Mouse (Mus musculus) bone marrow macrophage, adult 2 months (primary cell): ENCODE data around the gene Rnf144b. TPM values are rescaled to one million over a fixed set of nuclear protein-coding genes. Genes with fewer than 3 reads are reported as not detected.
A peak's percentile ranks its signal among the peaks of the same experiment; 100 is the strongest.

ENCODE experiments used
- H3K27ac ChIP-seq: 2 replicates; pipeline ENCODE4 v1.5.1; 2012; ENCODE audit warnings: low read depth, low read length; ENCODE audit not compliant: insufficient read depth
- H3K4me1 ChIP-seq: 2 replicates; pipeline ENCODE4 v1.6.1; 2012; ENCODE audit warnings: low read length; ENCODE audit not compliant: control insufficient read depth, insufficient read depth
- H3K4me3 ChIP-seq: 2 replicates; pipeline ENCODE4 v1.5.1; 2012; ENCODE audit warnings: mild to moderate bottlenecking, low read length, moderate library complexity; ENCODE audit not compliant: insufficient read depth
- CTCF ChIP-seq: IDR thresholded peaks from 2 replicates; pipeline ENCODE4 v1.5.1; 2012; ENCODE audit warnings: low read depth, mild to moderate bottlenecking, low read length, moderate library complexity
- POLR2A ChIP-seq: IDR thresholded peaks from 2 replicates; pipeline ENCODE4 v1.6.1; 2012; ENCODE audit warnings: mild to moderate bottlenecking, low read depth, low read length, borderline replicate concordance
- polyA plus RNA-seq: library from polyadenylated mRNA; stranded (reverse); fragments of >200 nt; gene quantifications from 2 replicates; pipeline ENCODE4 v1.2.4, GENCODE M21; 2012; ENCODE audit not compliant: missing spikeins, insufficient read depth, insufficient read length

Gene Rnf144b
- polyA plus RNA-seq, 1 experiment, result 44.3 TPM

DNA sequence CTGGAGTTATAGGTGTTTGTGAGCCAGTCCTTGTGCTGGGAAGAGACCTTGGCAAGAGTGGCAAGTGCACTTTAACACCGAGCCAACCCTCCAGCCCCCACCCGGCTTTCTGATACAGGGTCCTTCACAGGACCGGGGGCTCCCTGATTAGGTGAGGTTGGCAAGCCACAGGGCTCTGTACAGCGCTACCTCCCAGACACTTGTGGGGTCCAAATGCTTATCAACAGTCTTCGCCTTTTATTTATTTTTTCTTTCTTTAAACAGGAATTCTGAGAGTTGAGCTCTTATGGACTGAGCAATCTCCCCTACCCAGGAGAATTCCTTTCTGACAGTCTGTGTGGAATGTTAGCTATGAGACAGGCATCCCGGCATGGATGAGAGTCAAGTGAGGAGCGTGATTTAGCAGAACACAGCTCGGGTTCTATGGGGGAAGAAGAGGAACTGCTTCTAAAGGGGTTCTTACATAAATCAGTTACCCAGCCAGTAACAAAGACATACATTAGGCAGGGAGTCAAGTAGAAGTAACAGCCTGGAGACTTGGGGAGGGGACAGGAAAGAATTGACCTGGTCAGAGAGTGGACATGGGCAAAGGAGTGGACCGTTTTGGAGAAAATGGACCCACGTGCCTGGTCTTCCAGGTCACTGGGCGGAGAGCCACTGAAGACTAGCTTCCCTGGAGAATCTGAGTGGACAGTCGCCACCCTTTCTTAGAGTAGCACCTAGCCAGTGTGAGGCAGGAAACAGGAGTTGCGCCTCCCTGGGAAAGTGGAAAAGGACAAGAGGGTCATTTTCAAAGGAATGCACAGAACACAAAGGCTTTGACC is 154.8 kb downstream of the Rnf144b start:
- Histone ChIP-seq H3K4me1 (0 out of 2 replicates have a peak, but pooled peaks cover 5% of the 10 kb centered on the region), H3K27ac (no peak overlapping the region), H3K4me3 (no peak overlapping the region)
- no peak for TF ChIP-seq POLR2A
- no peak for TF ChIP-seq CTCF

DNA sequence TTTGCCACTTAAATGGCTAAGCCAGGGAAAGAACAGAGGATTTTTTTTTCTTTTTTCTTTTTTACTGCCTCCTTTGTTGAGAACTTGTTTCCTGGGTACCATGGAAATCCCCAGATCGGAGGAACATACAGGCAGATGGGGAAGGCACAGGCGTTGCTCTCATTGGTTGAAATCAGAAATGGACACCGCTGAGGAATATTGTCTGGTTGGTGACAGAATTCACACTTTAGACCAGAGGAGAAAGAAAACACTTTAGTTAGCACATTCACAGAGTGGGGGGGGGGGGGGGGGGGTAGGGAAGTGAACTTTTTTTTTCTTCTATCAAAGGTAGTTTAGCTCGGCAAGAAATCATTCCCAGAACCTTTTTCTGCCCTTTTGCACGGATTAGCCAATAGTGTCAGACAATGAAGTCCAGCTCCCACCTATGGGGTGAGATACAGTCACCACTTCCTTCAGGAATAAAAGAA is 155.4 kb downstream of the Rnf144b start:
- TF ChIP-seq POLR2A, result no peak
- no peak for TF ChIP-seq CTCF
- no peak overlapping the region for H3K27ac ChIP-seq
- 0 out of 2 replicates have a peak, but pooled peaks cover 5% of the 10 kb centered on the region for H3K4me1 ChIP-seq
- H3K4me3 ChIP-seq, result no peak overlapping the region

DNA sequence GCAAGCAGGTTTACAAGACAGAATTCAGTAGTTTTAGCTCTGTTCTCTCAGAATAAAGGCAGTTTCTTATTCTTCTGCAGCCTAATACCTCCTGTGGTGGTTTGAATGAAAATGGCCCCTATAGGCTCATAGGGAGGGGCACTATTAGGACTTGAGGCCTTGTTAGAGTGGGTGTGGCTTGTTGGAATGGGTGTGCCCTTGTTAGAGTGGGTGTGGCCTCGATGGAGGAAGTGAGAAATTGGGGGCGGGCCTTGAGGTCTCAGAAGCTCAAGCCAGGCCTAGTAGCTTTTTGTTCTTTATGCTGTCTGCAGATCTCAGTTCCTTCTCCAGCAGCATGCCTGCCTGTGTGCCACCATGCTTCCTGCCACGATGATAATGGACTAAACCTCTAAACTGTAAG is 159.8 kb downstream of the Rnf144b start:
- TF ChIP-seq CTCF, result no peak
- no peak for TF ChIP-seq POLR2A
- no peak overlapping the region for H3K4me3 ChIP-seq
- H3K4me1 ChIP-seq, result peaks cover 10% of the 10 kb centered on the region
- no peak overlapping the region for H3K27ac ChIP-seq

DNA sequence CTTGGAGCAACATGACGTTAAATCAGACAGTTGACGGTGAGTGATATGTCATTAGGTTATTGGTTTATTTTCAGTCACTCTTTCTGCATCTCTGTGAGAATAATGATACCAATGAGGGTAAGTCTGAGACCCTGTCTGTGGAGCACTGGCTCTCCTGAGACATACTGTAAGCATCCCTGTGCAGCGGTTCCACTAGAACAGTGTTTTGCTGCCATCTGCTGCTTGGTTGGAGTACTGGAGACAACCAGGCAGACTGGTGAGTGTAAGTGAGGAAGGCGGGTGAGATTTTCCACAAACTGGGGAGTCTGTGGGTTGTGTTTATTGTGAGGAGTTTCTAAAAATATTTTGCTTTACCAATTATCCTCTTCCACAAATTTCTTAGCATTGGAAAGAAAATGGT is 166.0 kb downstream of the Rnf144b start:
- Histone ChIP-seq H3K4me3 (no peak overlapping the region), H3K4me1 (peaks cover 14% of the 10 kb centered on the region), H3K27ac (no peak overlapping the region)
- TF ChIP-seq CTCF (peak; percentile 90), POLR2A (no peak)

DNA sequence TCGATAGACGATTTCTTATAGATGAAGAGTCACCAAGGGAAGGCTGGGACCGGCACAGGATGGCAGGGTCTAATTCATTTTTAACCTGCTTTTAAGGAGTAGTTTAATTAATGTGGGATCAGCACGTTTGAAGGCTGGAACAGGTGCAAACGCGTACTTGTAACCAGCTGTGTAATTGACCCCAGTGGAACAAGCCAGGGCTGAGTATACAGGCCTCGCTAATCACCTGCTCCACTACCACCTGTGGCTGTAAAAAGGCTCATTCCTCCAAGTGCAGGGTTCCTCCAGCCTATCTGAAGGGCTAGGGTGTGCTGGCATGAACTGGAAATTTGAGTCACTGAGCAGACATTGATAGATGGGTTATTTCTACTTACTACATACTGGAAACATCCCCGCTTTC is 174.0 kb downstream of the Rnf144b start:
- no peak for TF ChIP-seq CTCF
- no peak overlapping the region for H3K4me3 ChIP-seq

More for the DNA sequence above, 174.0 kb downstream of the Rnf144b start:
- Histone ChIP-seq H3K4me1 (no peaks in the 10 kb centered on the region), H3K27ac (no peak overlapping the region)

Other genes with a start within 250 kb of the Rnf144b start
- 18.8 and 22.0 TPM in 2 replicates for gene Kif13a, start 192.8 kb upstream of the Rnf144b start, polyA plus RNA-seq
- 1.2 and 1.3 TPM in 2 replicates for gene Nhlrc1, start 107.8 kb upstream of the Rnf144b start, polyA plus RNA-seq
- gene Kdm1b, start 79.2 kb upstream of the Rnf144b start, polyA plus RNA-seq, result 11.6 and 13.7 TPM in 2 replicates
- gene Tpmt, start 77.9 kb upstream of the Rnf144b start, polyA plus RNA-seq, result 6.2 and 14.1 TPM in 2 replicates
- gene Dek, start 16.5 kb upstream of the Rnf144b start, polyA plus RNA-seq, result 219 and 266 TPM in 2 replicates